Mouse (Mus musculus) kidney, postnatal 10 days (tissue): ENCODE measurements around the gene Adgrf3.

Experiments used
- DNase-seq: peaks from one replicate; pipeline ENCODE4 v3.0.0; 2021; ENCODE audit warnings: mixed read lengths

Adgrf3 gene

DNA sequence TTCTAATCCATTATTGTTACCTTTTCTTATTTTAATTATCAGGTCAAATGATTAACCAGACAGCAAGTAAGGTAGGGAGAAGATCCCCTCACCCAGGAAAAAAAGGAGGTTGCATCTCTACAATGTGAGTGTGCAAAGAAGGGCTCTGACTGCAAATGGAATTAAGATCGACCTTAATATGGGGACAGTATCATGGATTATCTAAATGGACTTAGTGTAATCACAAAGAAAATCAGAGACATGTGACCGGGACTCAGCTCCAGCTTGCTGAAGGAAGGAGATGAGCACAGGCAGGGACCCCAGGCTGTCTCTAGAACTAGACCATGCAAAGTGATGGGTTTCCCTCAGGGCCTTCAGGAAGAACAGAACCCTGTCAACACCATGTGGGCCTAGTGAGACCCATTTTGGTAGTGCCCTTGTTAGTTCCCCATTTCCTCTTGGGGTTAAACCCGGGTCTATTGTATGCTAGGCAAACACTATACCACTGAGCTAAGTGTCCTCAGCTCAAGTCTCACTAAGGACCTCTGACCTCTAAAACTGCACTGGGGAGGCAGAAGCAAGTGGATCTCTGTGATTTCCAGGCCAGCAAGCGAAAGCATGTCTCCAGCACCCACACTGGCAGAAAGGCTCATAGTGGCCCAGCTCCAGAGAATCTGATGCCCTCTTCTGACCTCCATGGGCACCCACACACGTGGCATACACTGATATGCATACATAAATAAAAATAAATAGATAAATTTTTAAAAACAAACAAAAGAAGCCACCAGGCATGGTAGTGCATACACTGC is 57.2 kb downstream of the Adgrf3 start:
- DNase-seq: no peak

DNA sequence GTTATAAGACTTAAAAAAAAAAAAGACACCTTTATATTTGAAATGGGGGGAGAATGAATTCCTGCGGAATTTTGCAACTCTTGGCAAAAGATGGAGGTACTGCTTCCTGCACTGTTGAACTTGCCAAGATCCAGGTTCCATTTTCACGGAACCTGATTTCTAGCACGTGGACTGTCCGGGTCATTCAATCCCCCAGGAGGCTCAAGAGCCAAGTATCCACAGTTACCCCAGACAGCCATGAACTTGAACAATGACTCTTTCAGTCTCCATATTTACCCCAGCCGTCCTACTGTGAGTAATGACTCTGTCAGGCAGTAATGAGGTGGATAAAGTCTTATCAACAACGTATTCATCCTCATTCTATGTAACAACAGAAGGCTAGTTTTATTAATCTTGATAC is 59.0 kb downstream of the Adgrf3 start:
- no peak for DNase-seq
